Mouse (Mus musculus) midbrain, embryonic 10.5 days (tissue): ENCODE data around the gene Dda1. TPM values are rescaled to one million over a fixed set of nuclear protein-coding genes. Genes with fewer than 3 reads are reported as not detected.
"Not testable (repeated sequence)": the region's sequence is repeated elsewhere in the genome, so short reads cannot be mapped to it uniquely, and the experiment has no call there.

Experiments used
- DNase-seq: peaks from one replicate; pipeline ENCODE4 v3.0.0-alpha.2; 2017; ENCODE audit warnings: low spot score
- H3K27ac ChIP-seq: fragments of 300-500 bp; sonication (generic); replicated peaks from 2 replicates; pipeline ENCODE4 v1.5.1; 2016; ENCODE audit warnings: mild to moderate bottlenecking
- H3K27me3 ChIP-seq: fragments of 300-500 bp; sonication (generic); 2 replicates; pipeline ENCODE4 v1.6.1; 2016; ENCODE audit warnings: low read depth, mild to moderate bottlenecking; ENCODE audit not compliant: poor library complexity, severe bottlenecking
- H3K36me3 ChIP-seq: fragments of 300-500 bp; sonication (generic); 2 replicates; pipeline ENCODE4 v1.6.1; 2016; ENCODE audit warnings: mild to moderate bottlenecking, moderate library complexity
- H3K4me1 ChIP-seq: fragments of 300-500 bp; sonication (generic); 2 replicates; pipeline ENCODE4 v1.6.1; 2016
- H3K4me3 ChIP-seq: fragments of 300-500 bp; sonication (generic); 2 replicates; pipeline ENCODE4 v1.5.1; 2016; ENCODE audit warnings: mild to moderate bottlenecking, moderate library complexity
- H3K9me3 ChIP-seq: fragments of 300-500 bp; sonication (generic); replicated peaks from 2 replicates; pipeline ENCODE4 v1.6.1; 2016; ENCODE audit warnings: mild to moderate bottlenecking
- WGBS: fragments of 180-500 bp; shearing (Covaris S2); methylation state at CpG from one replicate; pipeline ENCODE4 v1.1.7; 2016; 5-methylcytosine and 5-hydroxymethylcytosine counted together
- polyA plus RNA-seq: library from polyadenylated mRNA; unstranded; fragments of >200 nt; fragmentation: Nextera tagmentation; extraction: Ambion mirVana; gene quantifications from 2 replicates; pipeline ENCODE4 v1.2.1, GENCODE M21; 2016

The Dda1 gene
- polyA plus RNA-seq, 1 experiment from 2014 or later = 131 TPM

DNA sequence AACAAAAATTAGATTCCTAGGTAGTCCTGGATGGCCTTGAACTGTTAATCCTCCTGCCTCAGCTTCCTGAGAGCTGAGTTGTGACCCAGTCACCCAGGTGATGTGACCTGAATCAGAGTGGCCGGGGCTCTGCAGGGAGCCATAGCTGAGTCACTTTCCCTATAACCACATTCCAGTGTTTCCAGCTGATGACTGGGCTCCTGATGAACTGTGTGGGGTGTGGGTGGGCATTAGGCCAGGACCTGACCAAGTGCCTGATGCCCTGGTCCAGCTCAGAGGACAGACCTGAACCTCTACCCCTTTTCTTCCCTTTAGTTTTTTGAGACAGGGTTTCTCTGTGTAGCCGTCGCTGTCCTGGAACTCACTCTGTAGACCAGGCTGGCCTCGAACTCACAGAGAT, 36.3 kb downstream of the Dda1 start:
- H3K4me3 ChIP-seq = no peak overlapping the region
- WGBS = 94% methylated on average over 4 of the region's 4 CpGs
- no peak overlapping the region for H3K27ac ChIP-seq
- H3K36me3 ChIP-seq = no peaks in the 10 kb centered on the region
- peaks cover 60% of the 10 kb centered on the region for H3K27me3 ChIP-seq
- DNase-seq = no peak
- H3K9me3 ChIP-seq = no peaks in the 10 kb centered on the region
- peaks cover 27% of the 10 kb centered on the region for H3K4me1 ChIP-seq

DNA sequence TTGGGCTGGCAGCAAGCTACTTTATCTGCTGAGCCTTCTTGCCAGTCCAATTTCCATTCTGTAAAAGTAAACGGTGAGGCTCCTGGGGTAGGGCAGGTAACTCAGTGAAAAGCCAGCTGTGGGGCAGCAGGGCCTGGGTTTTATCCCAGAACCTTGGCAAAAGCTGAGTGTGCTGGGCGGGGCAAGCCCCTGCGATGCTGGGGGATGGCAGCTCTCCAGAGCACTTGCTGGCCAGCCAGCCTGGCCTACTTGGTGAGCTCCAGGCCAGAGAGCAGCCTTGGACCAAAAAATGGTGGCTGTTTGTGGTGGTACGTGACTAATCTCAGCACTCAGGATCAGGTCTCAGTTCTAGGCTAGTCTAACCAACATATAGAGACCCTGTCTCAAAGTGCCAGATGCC, 37.0 kb downstream of the Dda1 start:
- no peak for DNase-seq
- 85% methylated on average over 4 of the region's 4 CpGs for WGBS
- Histone ChIP-seq H3K9me3 (no peaks in the 10 kb centered on the region), H3K4me1 (peaks cover 27% of the 10 kb centered on the region), H3K4me3 (no peak overlapping the region), H3K27ac (no peak overlapping the region), H3K27me3 (peaks cover 67% of the 10 kb centered on the region), H3K36me3 (no peaks in the 10 kb centered on the region)

DNA sequence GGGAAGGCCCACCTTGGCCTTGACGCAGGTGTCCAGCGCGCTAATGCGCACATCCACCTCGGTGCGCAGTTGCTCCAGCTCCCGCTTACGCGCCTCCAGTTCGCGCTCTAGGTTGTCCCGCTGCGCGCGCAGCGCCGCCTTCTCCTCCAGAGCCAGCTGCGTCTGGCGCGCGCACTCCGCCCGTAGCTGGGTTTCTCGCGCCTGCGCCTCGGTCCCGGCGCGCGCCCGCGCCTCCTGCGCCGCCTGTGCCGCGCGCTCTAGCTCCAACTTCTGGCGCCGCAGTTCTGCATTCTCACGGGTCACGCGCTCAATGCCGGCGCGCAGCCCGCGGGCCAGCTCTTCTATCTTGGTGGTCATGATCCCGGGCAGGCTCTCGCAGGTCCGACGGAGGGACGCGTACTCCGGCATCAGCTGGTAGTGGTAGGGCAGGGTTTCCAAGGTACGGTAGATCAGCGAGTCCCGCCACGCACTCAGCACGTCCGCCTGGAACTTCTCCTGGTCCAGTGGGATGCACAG, 38.6 kb downstream of the Dda1 start:
- H3K4me1 ChIP-seq = peaks cover 27% of the 10 kb centered on the region
- no peaks in the 10 kb centered on the region for H3K36me3 ChIP-seq
- DNase-seq = peak; percentile 83
- peak overlapping the region; percentile 56 for H3K4me3 ChIP-seq
- under 1% methylated on average over 61 of the region's 61 CpGs for WGBS
- no peak overlapping the region for H3K27ac ChIP-seq
- H3K27me3 ChIP-seq = peaks cover 77% of the 10 kb centered on the region
- no peaks in the 10 kb centered on the region for H3K9me3 ChIP-seq

DNA sequence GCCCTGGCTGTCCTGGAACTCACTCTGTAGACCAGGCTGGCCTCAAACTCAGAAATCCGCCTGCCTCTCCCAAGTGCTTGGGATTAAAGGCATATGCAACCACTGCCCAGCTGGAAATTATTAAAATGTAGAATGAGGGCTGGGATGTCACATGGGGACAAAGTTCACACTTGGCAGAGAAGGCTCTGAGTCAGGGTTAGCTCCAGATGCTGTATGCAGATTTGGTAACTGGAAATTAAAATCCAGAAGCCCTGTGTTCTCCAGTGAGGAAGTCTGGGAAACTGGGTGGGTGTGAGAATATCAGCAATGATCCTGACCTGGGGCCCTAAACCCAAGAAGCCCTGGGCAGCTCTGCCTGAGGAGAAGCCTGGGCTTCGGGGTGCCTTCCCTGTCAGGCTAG, 40.3 kb downstream of the Dda1 start:
- 71% methylated on average over 2 of the region's 2 CpGs for WGBS
- no peaks in the 10 kb centered on the region for H3K9me3 ChIP-seq
- H3K27me3 ChIP-seq = peaks cover 80% of the 10 kb centered on the region
- H3K4me3 ChIP-seq = no peak overlapping the region
- no peak for DNase-seq
- no peak overlapping the region for H3K27ac ChIP-seq
- peaks cover 23% of the 10 kb centered on the region for H3K4me1 ChIP-seq
- H3K36me3 ChIP-seq = no peaks in the 10 kb centered on the region

DNA sequence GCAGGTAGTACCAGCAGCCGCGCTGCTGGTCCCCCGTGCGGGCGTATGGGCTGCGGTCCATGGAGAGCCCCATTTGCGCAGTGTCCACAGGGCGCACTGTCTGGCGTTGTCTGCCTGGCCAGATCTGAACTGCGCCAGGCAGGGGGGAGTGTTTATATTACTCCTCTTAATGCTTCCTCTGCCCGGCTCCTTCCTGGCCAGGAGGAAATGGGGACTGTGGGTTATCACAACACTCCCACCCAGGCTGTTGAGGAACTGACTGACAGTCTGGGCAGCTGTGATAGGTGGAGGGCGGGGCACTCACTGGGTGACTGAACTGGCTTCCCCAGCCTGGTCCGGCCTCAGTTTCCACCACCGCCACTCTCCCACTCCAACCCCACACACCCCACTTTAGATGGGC, 42.6 kb downstream of the Dda1 start, which contains the start of gene Plvap:
Plvap (minus strand) TSS at position 109 of the 400 bp plus-strand sequence.
- DNase-seq = no peak
- Histone ChIP-seq H3K4me3 (0 out of 2 replicates have a peak within 1 kb of the TSS, but pooled peaks have one; percentile 14), H3K27me3 (peaks cover 58% of the 10 kb centered on the region), H3K9me3 (no peaks in the 10 kb centered on the region), H3K4me1 (peaks cover 23% of the 10 kb centered on the region), H3K36me3 (no peaks in the 10 kb centered on the region), H3K27ac (no peak within 1 kb of the TSS)
- 71% methylated on average over 14 of the region's 14 CpGs for WGBS

DNA sequence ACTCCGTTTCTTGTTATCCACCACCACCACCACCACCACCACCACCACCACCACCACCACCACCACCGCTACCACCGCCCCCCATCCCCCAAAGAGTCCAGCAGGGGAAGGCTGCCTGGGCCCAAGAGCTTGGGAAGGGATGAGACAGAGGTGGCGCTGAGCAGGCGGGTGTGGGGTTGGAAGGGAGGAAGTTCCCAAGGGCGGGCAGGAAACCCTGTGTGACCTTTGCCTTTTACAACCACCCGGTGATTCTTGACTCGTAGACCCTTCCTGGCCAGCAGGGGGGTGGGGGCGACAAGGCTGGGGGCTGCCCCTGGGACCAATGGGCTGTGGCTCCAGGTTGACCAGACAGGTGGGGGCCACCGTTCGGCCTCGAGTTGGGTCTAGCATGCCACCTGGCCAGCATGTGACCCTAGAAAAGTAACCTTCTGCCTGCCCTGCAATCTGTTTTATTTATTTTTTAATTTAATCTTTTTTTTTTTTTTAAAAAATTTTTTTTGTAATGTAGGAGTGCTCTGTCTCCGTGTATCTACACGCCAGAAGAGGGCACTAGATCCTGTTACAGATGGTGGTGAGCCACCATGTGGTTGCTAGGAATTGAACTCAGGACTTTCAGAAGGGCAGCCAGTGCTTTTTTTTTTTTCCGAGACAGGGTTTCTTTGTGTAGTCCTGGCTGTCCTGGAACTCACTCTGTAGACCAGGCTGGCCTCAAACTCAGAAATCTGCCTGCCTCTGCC, 44.2 kb downstream of the Dda1 start:
- peaks cover 42% of the 10 kb centered on the region for H3K27me3 ChIP-seq
- no peak for DNase-seq
- peaks cover 23% of the 10 kb centered on the region for H3K4me1 ChIP-seq
- no peaks in the 10 kb centered on the region for H3K36me3 ChIP-seq
- no peak overlapping the region for H3K27ac ChIP-seq
- 78% methylated on average over 15 of the region's 15 CpGs for WGBS
- H3K9me3 ChIP-seq = no peaks in the 10 kb centered on the region
- no peak overlapping the region for H3K4me3 ChIP-seq

DNA sequence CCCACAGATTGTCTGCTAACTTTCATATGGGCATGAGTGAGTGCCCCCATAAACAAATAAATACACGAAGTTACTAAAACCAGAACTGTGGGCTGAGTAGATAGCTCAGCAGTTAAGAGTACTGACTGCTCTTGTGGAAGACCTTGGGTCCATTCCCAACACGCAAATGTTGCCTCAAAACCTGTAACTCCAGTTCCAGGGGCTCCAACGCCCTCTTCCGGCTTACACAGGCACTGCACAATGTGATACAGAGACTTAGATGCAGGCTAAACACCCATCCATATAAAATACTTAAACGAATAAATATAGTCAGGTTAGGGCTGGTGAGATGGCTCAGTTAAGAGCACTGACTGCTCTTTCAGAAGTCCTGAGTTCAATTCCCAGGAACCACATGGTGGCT, 46.0 kb downstream of the Dda1 start:
- H3K4me1 ChIP-seq = peaks cover 20% of the 10 kb centered on the region
- 71% methylated on average over 5 of the region's 5 CpGs for WGBS
- no peaks in the 10 kb centered on the region for H3K9me3 ChIP-seq
- no peaks in the 10 kb centered on the region for H3K36me3 ChIP-seq
- peaks cover 24% of the 10 kb centered on the region for H3K27me3 ChIP-seq
- no peak for DNase-seq
- no peak overlapping the region for H3K4me3 ChIP-seq
- no peak overlapping the region for H3K27ac ChIP-seq

DNA sequence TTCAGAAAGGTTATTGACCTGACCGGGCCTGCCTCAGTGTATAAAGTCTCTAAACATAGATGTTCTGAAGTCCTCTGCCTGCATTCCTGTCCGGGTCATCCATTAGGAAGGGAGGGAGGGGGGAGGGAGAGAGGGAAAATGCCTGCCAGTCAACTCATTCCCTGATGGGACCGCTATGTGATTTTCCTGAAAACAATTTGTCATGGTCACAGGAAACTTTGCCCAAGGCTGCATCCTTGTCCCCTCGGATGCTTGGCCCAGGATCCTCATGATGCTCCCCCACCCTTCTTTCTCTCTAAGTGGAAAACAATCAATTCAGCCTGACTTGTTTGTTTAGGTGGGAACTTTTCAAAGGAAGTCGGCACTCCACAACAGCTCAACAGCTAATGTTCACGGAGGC, 47.8 kb downstream of the Dda1 start:
- peaks cover 26% of the 10 kb centered on the region for H3K4me1 ChIP-seq
- no peak for DNase-seq
- peak overlapping the region; percentile 38; the same call in 1 of the 2 replicates for H3K27ac ChIP-seq
- no peak overlapping the region for H3K4me3 ChIP-seq
- no peaks in the 10 kb centered on the region for H3K9me3 ChIP-seq
- WGBS = 32% methylated on average over 6 of the region's 6 CpGs
- no peaks in the 10 kb centered on the region for H3K36me3 ChIP-seq
- H3K27me3 ChIP-seq = peaks cover 6% of the 10 kb centered on the region; the same call in 1 of the 2 replicates

DNA sequence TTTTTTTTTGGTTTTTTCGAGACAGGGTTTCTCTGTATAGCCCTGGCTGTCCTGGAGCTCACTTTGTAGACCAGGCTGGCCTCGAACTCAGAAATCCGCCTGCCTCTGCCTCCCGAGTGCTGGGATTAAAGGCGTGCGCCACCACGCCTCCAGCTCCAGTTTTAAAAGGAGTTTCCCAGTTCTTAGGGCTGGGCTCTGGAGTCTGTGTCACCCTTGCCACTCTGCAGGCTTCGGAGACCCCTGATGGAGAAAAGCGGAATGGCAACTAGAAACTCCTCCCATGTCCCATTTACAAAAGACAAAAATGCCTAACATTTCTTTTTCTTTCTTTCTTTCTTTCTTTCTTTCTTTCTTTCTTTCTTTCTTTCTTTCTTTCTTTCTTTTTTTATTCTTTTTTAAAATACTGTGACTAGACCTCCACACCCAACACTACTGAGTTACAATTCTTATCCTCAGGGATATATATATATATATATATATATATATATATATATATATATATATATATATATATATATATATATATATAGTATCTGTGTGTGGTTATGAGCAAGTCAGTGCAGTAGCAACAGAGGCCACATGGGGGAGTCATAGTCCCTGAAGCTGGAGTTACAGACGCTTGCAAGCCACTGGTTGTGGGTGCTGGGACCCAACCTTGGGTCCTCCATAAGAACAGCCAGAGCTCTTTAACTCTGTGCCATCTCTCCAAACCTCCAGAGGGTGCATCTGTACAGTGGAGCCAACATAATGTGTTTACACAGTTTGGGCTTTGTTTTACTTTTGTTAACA, 50.2 kb downstream of the Dda1 start:
- H3K9me3 ChIP-seq, H3K4me3 ChIP-seq, H3K27ac ChIP-seq, H3K36me3 ChIP-seq: not testable (repeated sequence)
- 46% methylated on average over 10 of the region's 10 CpGs for WGBS
- peak; percentile 57 for DNase-seq
- H3K4me1 ChIP-seq = peaks cover 27% of the 10 kb centered on the region
- H3K27me3 ChIP-seq = peaks cover 21% of the 10 kb centered on the region

DNA sequence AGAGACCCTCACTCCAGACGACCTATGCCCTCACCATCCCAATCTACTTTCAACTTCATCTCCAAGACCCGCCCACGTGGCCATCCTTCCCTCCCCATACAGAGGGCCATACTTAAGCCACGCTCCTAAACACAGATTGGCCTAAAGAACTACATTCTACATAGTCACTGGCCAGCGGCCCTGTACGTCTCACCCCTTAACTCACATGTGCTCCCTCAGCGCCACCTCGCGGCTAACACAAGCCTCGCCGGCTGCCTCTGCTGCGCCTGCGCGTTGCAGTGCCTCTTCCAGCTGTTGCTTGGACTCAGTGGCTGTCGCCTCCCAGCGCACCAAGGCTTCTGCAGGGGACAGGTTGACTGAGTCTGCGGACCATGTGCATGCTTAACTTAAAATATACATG, 52.6 kb downstream of the Dda1 start:
- H3K9me3 ChIP-seq = no peaks in the 10 kb centered on the region
- DNase-seq = peak; percentile 94
- no peaks in the 10 kb centered on the region for H3K36me3 ChIP-seq
- WGBS = 5% methylated on average over 17 of the region's 17 CpGs
- H3K27ac ChIP-seq = no peak overlapping the region
- no peak overlapping the region for H3K4me3 ChIP-seq
- peaks cover 43% of the 10 kb centered on the region for H3K4me1 ChIP-seq
- H3K27me3 ChIP-seq = peaks cover 45% of the 10 kb centered on the region

DNA sequence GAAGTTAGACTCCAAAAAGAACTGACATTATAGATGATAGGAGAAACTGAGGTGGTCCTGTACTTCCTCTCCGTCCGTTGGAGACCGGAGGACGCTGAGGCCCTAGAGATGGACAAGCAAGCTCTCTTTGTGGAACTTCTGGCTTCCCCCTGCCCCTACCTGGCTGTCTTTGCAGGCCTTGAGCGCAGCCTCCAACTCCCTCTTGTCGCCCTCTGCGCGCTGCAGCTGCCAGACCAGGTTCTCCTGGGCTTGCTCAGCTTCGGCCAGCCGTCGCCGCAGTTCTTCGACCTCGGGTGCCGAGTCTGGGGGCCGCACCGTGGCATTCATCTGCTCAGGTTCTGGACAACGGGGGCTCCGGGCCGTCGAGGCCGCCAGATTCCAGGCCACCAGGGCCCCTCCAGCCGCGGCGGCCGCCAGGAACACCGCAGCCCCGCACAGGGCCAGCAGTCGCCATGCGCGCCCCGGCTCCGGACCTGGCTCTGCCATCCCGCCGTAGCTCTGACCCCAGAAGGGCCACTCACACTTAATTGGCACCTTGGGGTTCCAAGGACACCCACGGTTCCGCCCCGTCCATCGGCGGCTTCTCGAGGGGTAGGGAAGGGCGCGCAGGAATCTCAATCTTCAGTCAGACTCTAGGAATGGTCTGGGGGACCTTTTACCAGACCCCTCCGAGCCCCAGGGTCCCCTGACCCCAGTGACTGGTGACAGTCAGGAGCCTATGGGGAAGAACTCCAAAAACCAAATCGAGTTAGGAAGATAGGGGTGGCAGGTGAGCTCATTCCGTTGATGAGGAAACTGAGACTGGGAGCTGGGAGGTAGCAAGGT, 56.4 kb downstream of the Dda1 start, which contains the start of gene Ccdc194:
Ccdc194 (minus strand) TSS at position 486 of the 825 bp plus-strand sequence.
- peaks cover 68% of the 10 kb centered on the region for H3K27me3 ChIP-seq
- peaks cover 35% of the 10 kb centered on the region for H3K4me1 ChIP-seq
- peak within 1 kb of the TSS; percentile 7; the same call in 1 of the 2 replicates for H3K27ac ChIP-seq
- WGBS = 5% methylated on average over 46 of the region's 46 CpGs
- H3K9me3 ChIP-seq = no peaks in the 10 kb centered on the region
- H3K36me3 ChIP-seq = no peaks in the 10 kb centered on the region
- H3K4me3 ChIP-seq = peak within 1 kb of the TSS; percentile 38
- DNase-seq = peak; percentile 40
